In genomic region chr5:81465971-81466370, GRCm38 (mm10) we compare ENCODE assay signal across 14 mouse cellular contexts.
"Had no signal": no experiment of that assay in that cellular context is flagged by ENCODE, and none has a peak within 500 bp of the region (broad histone marks: within the 10 kb centered on the region; RNA-seq: fewer than 3 reads in every experiment).

No protein-coding gene starts in this region.

- H3K4me1 ChIP-seq: kidney, embryonic 15.5 days; liver, embryonic 13.5 days; lung, embryonic 15.5 days; midbrain, embryonic 12.5 days; neural tube, embryonic 15.5 days had no signal

- DNase-seq: kidney, adult 2 months; kidney, postnatal 25 days; liver; liver, embryonic 13.5 days; liver, postnatal 0 days; spleen, adult 18-20 months; thymus, adult 2 months; thymus, postnatal 25 days had no signal

- H3K27me3 ChIP-seq: kidney, embryonic 15.5 days; liver, embryonic 13.5 days; lung, embryonic 15.5 days; midbrain, embryonic 12.5 days; neural tube, embryonic 15.5 days had no signal

- H3K36me3 ChIP-seq: kidney, embryonic 15.5 days; liver, embryonic 13.5 days; lung, embryonic 15.5 days; midbrain, embryonic 12.5 days; neural tube, embryonic 15.5 days had no signal

- H3K4me3 ChIP-seq: kidney, embryonic 15.5 days; liver, embryonic 13.5 days; lung, embryonic 15.5 days; midbrain, embryonic 12.5 days; myocyte; neural tube, embryonic 15.5 days had no signal

- H3K9ac ChIP-seq: kidney, embryonic 15.5 days; liver, embryonic 13.5 days; liver, postnatal 0 days; lung, embryonic 15.5 days; midbrain, embryonic 12.5 days; neural tube, embryonic 15.5 days had no signal

- H3K9me3 ChIP-seq: kidney, embryonic 15.5 days; liver, embryonic 13.5 days; lung, embryonic 15.5 days; midbrain, embryonic 12.5 days; neural tube, embryonic 15.5 days had no signal

- ATAC-seq: intestine, embryonic 16.5 days; liver, postnatal 0 days had no signal

- H3K27ac ChIP-seq: kidney, embryonic 15.5 days; liver, embryonic 13.5 days; lung, embryonic 15.5 days; midbrain, embryonic 12.5 days; neural tube, embryonic 15.5 days had no signal

- H3K4me2 ChIP-seq: kidney, embryonic 15.5 days; liver, embryonic 13.5 days; lung, embryonic 15.5 days; midbrain, embryonic 12.5 days; neural tube, embryonic 15.5 days had no signal
